Mouse (Mus musculus): ENCODE results near the gene Nmrk2. TPM values are rescaled to one million over a fixed set of nuclear protein-coding genes. Genes with fewer than 3 reads are reported as not detected.

Nmrk2 gene
- polyA plus RNA-seq, 1 experiment from 2014 or later, result not detected

- H3K4me1 ChIP-seq, result peaks cover 23% of the 10 kb centered on the region
- 3% methylated on average over 19 of the region's 19 CpGs for WGBS
- no peaks in the 10 kb centered on the region for H3K9me3 ChIP-seq
- peak overlapping the region; percentile 85 for H3K9ac ChIP-seq
- 0 out of 2 replicates have a peak, but pooled peaks have one; percentile 8 for ATAC-seq (ENCODE audit: insufficient number of reproducible peaks, insufficient read depth, low FRiP score, low TSS enrichment, low read depth)
- H3K4me3 ChIP-seq, result peak overlapping the region; percentile 70
- peaks cover 26% of the 10 kb centered on the region for H3K36me3 ChIP-seq
- peaks cover 49% of the 10 kb centered on the region for H3K27me3 ChIP-seq
- H3K4me2 ChIP-seq, result peak overlapping the region; percentile 96
- H3K27ac ChIP-seq, result peak overlapping the region; percentile 94
Measured at GRCm38 (mm10) chr10:81192968-81193501, 8.8 kb downstream of the Nmrk2 start.

- H3K4me3 ChIP-seq, result peak overlapping the region; percentile 70
Measured at GRCm38 (mm10) chr10:81192270-81192967, 9.4 kb downstream of the Nmrk2 start.

GRCm38 (mm10) chr10:81191342-81191982, 10.4 kb downstream of the Nmrk2 start:
- Histone ChIP-seq H3K36me3 (peaks cover 40% of the 10 kb centered on the region), H3K27ac (peak overlapping the region; percentile 94; the same call in 1 of the 2 replicates), H3K4me2 (peak overlapping the region; percentile 96), H3K4me1 (peaks cover 23% of the 10 kb centered on the region), H3K27me3 (peaks cover 37% of the 10 kb centered on the region), H3K4me3 (peak overlapping the region; percentile 70; the same call in 1 of the 2 replicates), H3K9me3 (no peaks in the 10 kb centered on the region), H3K9ac (peak overlapping the region; percentile 85)
- no peak for ATAC-seq (ENCODE audit: insufficient number of reproducible peaks, insufficient read depth, low FRiP score, low TSS enrichment, low read depth)
- WGBS, result 86% methylated on average over 18 of the region's 18 CpGs

More at GRCm38 (mm10) chr10:81192270-81192967, 9.4 kb downstream of the Nmrk2 start:
- Histone ChIP-seq H3K9ac (peak overlapping the region; percentile 85), H3K4me1 (peaks cover 23% of the 10 kb centered on the region), H3K4me2 (peak overlapping the region; percentile 96), H3K27ac (peak overlapping the region; percentile 94), H3K9me3 (no peaks in the 10 kb centered on the region), H3K36me3 (peaks cover 30% of the 10 kb centered on the region), H3K27me3 (peaks cover 46% of the 10 kb centered on the region)
- WGBS, result under 1% methylated on average over 93 of the region's 93 CpGs
- ATAC-seq (ENCODE audit: insufficient number of reproducible peaks, insufficient read depth, low FRiP score, low TSS enrichment, low read depth), result peak; percentile 83

- Histone ChIP-seq H3K36me3 (peaks cover 42% of the 10 kb centered on the region), H3K4me3 (no peak overlapping the region), H3K9me3 (no peaks in the 10 kb centered on the region), H3K27me3 (peaks cover 31% of the 10 kb centered on the region), H3K27ac (peak overlapping the region; percentile 44; the same call in 1 of the 2 replicates), H3K4me1 (peaks cover 23% of the 10 kb centered on the region), H3K9ac (no peak overlapping the region), H3K4me2 (no peak overlapping the region)
- no peak for ATAC-seq (ENCODE audit: insufficient number of reproducible peaks, insufficient read depth, low FRiP score, low TSS enrichment, low read depth)
- 77% methylated on average over 6 of the region's 6 CpGs for WGBS
Measured at GRCm38 (mm10) chr10:81190912-81191321, 10.9 kb downstream of the Nmrk2 start.

- Histone ChIP-seq H3K9me3 (no peaks in the 10 kb centered on the region), H3K4me3 (no peak overlapping the region), H3K27me3 (peaks cover 26% of the 10 kb centered on the region), H3K36me3 (peaks cover 46% of the 10 kb centered on the region), H3K27ac (peak overlapping the region; percentile 44; the same call in 1 of the 2 replicates), H3K4me2 (no peak overlapping the region), H3K9ac (no peak overlapping the region), H3K4me1 (peaks cover 23% of the 10 kb centered on the region)
- no peak for ATAC-seq (ENCODE audit: insufficient number of reproducible peaks, insufficient read depth, low FRiP score, low TSS enrichment, low read depth)
- 69% methylated on average over 31 of the region's 31 CpGs for WGBS
Measured at GRCm38 (mm10) chr10:81190236-81190911, 11.5 kb downstream of the Nmrk2 start.

- no peak overlapping the region for H3K4me3 ChIP-seq
- H3K27ac ChIP-seq, result no peak overlapping the region
- peaks cover 52% of the 10 kb centered on the region for H3K36me3 ChIP-seq
- no peak overlapping the region for H3K9ac ChIP-seq
- no peak for ATAC-seq (ENCODE audit: insufficient number of reproducible peaks, insufficient read depth, low FRiP score, low TSS enrichment, low read depth)
- H3K4me1 ChIP-seq, result peaks cover 29% of the 10 kb centered on the region
- WGBS, result 80% methylated on average over 26 of the region's 26 CpGs
- H3K9me3 ChIP-seq, result no peaks in the 10 kb centered on the region
- H3K4me2 ChIP-seq, result no peak overlapping the region
- peaks cover 20% of the 10 kb centered on the region for H3K27me3 ChIP-seq
Measured at GRCm38 (mm10) chr10:81189821-81190220, 12.0 kb downstream of the Nmrk2 start.

GRCm38 (mm10) chr10:81187161-81187560, 14.7 kb downstream of the Nmrk2 start:
- peaks cover 27% of the 10 kb centered on the region for H3K4me1 ChIP-seq
- H3K4me3 ChIP-seq, result no peak overlapping the region
- 93% methylated on average over 9 of the region's 9 CpGs for WGBS

GRCm38 (mm10) chr10:81184765-81185164, 17.1 kb downstream of the Nmrk2 start:
- H3K4me1 ChIP-seq, result peaks cover 34% of the 10 kb centered on the region
- no peak overlapping the region for H3K4me2 ChIP-seq
- no peak overlapping the region for H3K4me3 ChIP-seq
- ATAC-seq (ENCODE audit: insufficient number of reproducible peaks, insufficient read depth, low FRiP score, low TSS enrichment, low read depth), result no peak
- no peaks in the 10 kb centered on the region for H3K9me3 ChIP-seq
- H3K27ac ChIP-seq, result peak overlapping the region; percentile 62
- H3K9ac ChIP-seq, result peak overlapping the region; percentile 47; the same call in 1 of the 2 replicates
- H3K27me3 ChIP-seq, result no peaks in the 10 kb centered on the region
- WGBS, result 41% methylated on average over 4 of the region's 4 CpGs
- peaks cover 78% of the 10 kb centered on the region for H3K36me3 ChIP-seq

More at GRCm38 (mm10) chr10:81187161-81187560, 14.7 kb downstream of the Nmrk2 start:
- Histone ChIP-seq H3K27me3 (no peaks in the 10 kb centered on the region), H3K27ac (no peak overlapping the region), H3K36me3 (peaks cover 69% of the 10 kb centered on the region), H3K9ac (0 out of 2 replicates have a peak overlapping the region, but pooled peaks have one; percentile 11), H3K9me3 (no peaks in the 10 kb centered on the region), H3K4me2 (no peak overlapping the region)
- no peak for ATAC-seq (ENCODE audit: insufficient number of reproducible peaks, insufficient read depth, low FRiP score, low TSS enrichment, low read depth)

- Histone ChIP-seq H3K4me1 (peaks cover 42% of the 10 kb centered on the region), H3K4me3 (peak within 1 kb of the TSS; percentile 69), H3K9ac (peak within 1 kb of the TSS; percentile 80), H3K27me3 (no peaks in the 10 kb centered on the region), H3K9me3 (no peaks in the 10 kb centered on the region), H3K36me3 (peaks cover 83% of the 10 kb centered on the region), H3K4me2 (peak within 1 kb of the TSS; percentile 68), H3K27ac (peak within 1 kb of the TSS; percentile 74)
- ATAC-seq (ENCODE audit: insufficient number of reproducible peaks, insufficient read depth, low FRiP score, low TSS enrichment, low read depth), result no peak
- 83% methylated on average over 5 of the region's 5 CpGs for WGBS
Measured at GRCm38 (mm10) chr10:81183805-81184204, 18.0 kb downstream of the Nmrk2 start, which contains the start of gene 4930442H23Rik. Gene 4930442H23Rik (minus strand): TSS chr10:81183849.

GRCm38 (mm10) chr10:81182336-81183333, 19.2 kb downstream of the Nmrk2 start, which contains the start of gene Dapk3:
Gene Dapk3 (plus strand): TSS chr10:81183005.
- H3K9me3 ChIP-seq, result no peaks in the 10 kb centered on the region
- H3K4me3 ChIP-seq, result peak within 1 kb of the TSS; percentile 69
- peaks cover 86% of the 10 kb centered on the region for H3K36me3 ChIP-seq
- H3K4me1 ChIP-seq, result peaks cover 53% of the 10 kb centered on the region
- peak within 1 kb of the TSS; percentile 68 for H3K4me2 ChIP-seq
- 4% methylated on average over 53 of the region's 53 CpGs for WGBS
- H3K27me3 ChIP-seq, result no peaks in the 10 kb centered on the region
- H3K27ac ChIP-seq, result peak within 1 kb of the TSS; percentile 74
- ATAC-seq (ENCODE audit: insufficient number of reproducible peaks, insufficient read depth, low FRiP score, low TSS enrichment, low read depth), result peak; percentile 92
- H3K9ac ChIP-seq, result peak within 1 kb of the TSS; percentile 80
